Mouse (Mus musculus) CD4-positive, CD25-positive, alpha-beta regulatory T cell, adult 9 weeks (primary cell): ENCODE measurements around the gene Cfap126. TPM values are rescaled to one million over a fixed set of nuclear protein-coding genes. Genes with fewer than 3 reads are reported as not detected.

ENCODE experiments used
- polyA plus RNA-seq: library from polyadenylated mRNA; unstranded; fragments of 100-300 nt; shearing (Covaris generic); gene quantifications from one replicate; pipeline ENCODE4 v1.2.1, GENCODE M21; 2017

Cfap126 gene
- 2.0 TPM for polyA plus RNA-seq

DNA sequence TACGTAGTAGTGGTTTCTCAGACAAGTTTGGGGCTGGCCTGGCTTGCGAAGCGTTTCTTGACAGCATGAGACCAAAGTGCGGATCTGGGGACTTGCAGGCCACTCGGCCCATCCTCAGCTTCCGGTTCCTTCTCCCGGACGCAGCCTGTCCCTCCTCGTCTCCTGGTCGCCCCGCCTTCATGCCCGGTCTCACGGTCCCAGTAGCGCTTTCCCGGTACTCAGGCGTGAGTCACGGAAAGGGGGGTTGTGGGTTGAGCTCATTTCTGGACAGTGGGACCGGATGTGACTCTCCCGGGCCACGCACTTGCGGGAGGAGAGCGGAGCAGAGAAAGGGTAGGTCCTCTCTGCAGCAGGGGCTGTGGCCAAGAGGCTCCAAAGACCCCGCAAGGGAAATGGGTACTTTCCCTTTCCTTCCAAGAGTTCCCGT, at the start of gene Cfap126:
Gene Cfap126 (plus strand): TSS at position 46 of the 427 bp plus-strand sequence.

DNA sequence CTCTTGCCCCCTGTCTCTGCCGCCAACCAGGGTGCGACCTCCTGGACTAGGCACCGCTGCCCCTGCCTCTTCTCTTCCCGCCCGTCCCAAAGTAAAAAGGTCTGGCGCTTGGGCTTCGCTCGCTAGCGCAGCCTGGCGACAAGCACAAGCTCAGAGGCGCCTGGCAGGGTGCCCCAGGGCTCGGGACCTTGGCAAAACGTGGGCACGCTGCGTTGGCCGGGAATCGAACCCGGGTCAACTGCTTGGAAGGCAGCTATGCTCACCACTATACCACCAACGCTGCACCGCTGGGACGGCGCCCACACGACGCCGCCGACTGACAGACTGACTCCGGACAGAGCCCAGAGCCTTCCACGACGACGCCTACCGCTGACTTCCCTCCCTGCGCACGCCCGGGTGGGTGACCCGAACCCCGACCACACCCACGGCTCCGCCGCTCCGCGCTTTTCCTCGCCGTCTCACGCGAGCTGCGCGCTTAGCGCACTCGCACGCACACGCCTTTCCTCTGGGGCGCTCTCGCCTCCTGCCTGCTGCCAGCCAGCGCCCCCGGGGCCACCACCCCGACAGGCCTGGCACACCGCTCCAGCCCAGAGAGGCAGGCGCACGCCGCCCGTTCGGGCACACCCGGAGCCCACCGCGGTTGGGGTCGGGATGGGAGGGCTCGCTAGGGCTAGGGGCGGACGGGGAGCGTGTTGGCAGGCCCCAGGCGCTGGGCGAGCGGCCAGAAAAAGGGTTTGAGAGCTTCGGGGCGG, 49.1 kb upstream of the Cfap126 start, which contains the start of gene Fcgr3:
Gene Fcgr3 (minus strand): TSS at position 445 of the 752 bp plus-strand sequence.

DNA sequence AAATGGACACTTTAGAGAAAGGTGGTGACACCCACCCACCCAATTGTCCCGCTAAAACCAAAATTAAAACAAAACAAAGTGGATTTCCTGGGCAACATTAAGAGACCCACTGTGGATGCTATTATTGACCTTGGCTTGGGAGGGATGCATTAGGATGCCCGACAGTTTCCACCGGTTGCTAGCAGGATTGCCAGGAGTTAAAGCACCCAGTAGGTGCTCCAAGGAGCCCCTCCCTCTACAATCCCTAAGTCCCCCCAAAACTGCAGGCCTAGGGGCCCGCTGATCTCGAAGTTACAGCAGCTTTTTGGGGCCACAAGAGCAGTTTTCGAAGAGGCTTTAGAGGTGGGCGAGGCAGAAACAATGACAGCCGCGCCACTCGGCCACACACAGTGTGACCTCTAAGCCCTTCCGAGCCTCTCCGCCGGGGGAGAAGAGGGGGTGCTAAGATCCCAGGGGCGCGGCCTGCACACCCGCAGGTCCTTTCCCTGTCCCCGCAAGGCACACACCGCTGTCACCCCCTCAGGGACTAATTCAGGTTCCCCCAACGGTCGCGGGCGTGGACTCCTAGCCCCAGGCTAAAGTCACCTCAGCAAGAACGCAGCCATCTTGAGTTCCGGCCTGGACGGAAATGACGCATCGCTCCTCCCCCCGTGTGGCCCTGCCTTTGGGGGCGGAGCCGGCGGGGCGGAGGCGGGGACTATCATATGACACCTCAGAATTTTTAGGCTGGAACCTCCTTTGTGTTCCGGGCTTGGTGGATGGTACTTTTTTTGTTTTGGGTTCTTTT, 36.4 kb downstream of the Cfap126 start, which contains the start of the genes Sdhc and Mpz:
Gene Sdhc (minus strand): TSS at position 630 of the 787 bp plus-strand sequence.
Gene Mpz (plus strand): TSS at position 738 of the 787 bp plus-strand sequence.

Other genes with a start within 250 kb of the Cfap126 start
- gene Atf6, start 246.1 kb upstream of the Cfap126 start, polyA plus RNA-seq: 11.6 TPM
- not detected for gene Gm26620, start 228.9 kb upstream of the Cfap126 start, polyA plus RNA-seq
- gene Dusp12, start 228.4 kb upstream of the Cfap126 start, polyA plus RNA-seq: 21.1 TPM
- gene Fcrlb, start 201.0 kb upstream of the Cfap126 start, polyA plus RNA-seq: not detected
- gene Fcrla, start 186.3 kb upstream of the Cfap126 start, polyA plus RNA-seq: 1.5 TPM
- 0.27 TPM for gene Fcgr2b, start 137.4 kb upstream of the Cfap126 start, polyA plus RNA-seq
- 0.22 TPM for gene Fcgr4, start 95.0 kb upstream of the Cfap126 start, polyA plus RNA-seq
- 1.3 TPM for gene Fcgr3, start 49.0 kb upstream of the Cfap126 start, polyA plus RNA-seq
- 179 TPM for gene Sdhc, start 36.7 kb downstream of the Cfap126 start, polyA plus RNA-seq
- gene Mpz, start 36.8 kb downstream of the Cfap126 start, polyA plus RNA-seq: not detected
- gene Pcp4l1, start 82.3 kb downstream of the Cfap126 start, polyA plus RNA-seq: not detected
- gene Nr1i3, start 100.1 kb downstream of the Cfap126 start, polyA plus RNA-seq: 0.61 TPM
- 45.0 TPM for gene Tomm40l, start 108.6 kb downstream of the Cfap126 start, polyA plus RNA-seq
- gene Apoa2, start 111.1 kb downstream of the Cfap126 start, polyA plus RNA-seq: 0.62 TPM
- gene Fcer1g, start 120.4 kb downstream of the Cfap126 start, polyA plus RNA-seq: 7.1 TPM
- gene Adamts4, start 136.5 kb downstream of the Cfap126 start, polyA plus RNA-seq: not detected
- gene Ndufs2, start 137.5 kb downstream of the Cfap126 start, polyA plus RNA-seq: 197 TPM
- 51.6 TPM for gene B4galt3, start 156.4 kb downstream of the Cfap126 start, polyA plus RNA-seq
- 89.0 TPM for gene Ppox, start 167.3 kb downstream of the Cfap126 start, polyA plus RNA-seq
- gene Usp21, start 174.1 kb downstream of the Cfap126 start, polyA plus RNA-seq: 51.7 TPM
- 77.9 TPM for gene Ufc1, start 181.1 kb downstream of the Cfap126 start, polyA plus RNA-seq
- 38.2 TPM for gene Dedd, start 215.2 kb downstream of the Cfap126 start, polyA plus RNA-seq
- gene Nit1, start 231.7 kb downstream of the Cfap126 start, polyA plus RNA-seq: 56.6 TPM
- gene Pfdn2, start 231.8 kb downstream of the Cfap126 start, polyA plus RNA-seq: 123 TPM
- gene Klhdc9, start 246.9 kb downstream of the Cfap126 start, polyA plus RNA-seq: not detected